ENCODE assay signal across 9 mouse cellular contexts in genomic region chr11:76456233-76456632, GRCm38 (mm10). TPM values are rescaled to one million over a fixed set of nuclear protein-coding genes. Genes with fewer than 3 reads are reported as not detected.
DNase-seq lines count a peak whose midpoint lies in the region; ATAC-seq and TF ChIP-seq lines count a peak whose summit lies in the region.
"Had no signal": no experiment of that assay in that cellular context is flagged by ENCODE, and none has a peak within 500 bp of the region (broad histone marks: within the 10 kb centered on the region; RNA-seq: fewer than 3 reads in every experiment).

No protein-coding gene starts in this region.

- peaks cover 69% of the 10 kb centered on the region for H3K36me3 ChIP-seq in heart, embryonic 10.5 days
- H3K36me3 ChIP-seq in kidney, embryonic 16.5 days (ENCODE audit: insufficient read depth, low read length), result peaks cover 43% of the 10 kb centered on the region
- no peaks in the 10 kb centered on the region for H3K36me3 ChIP-seq in liver, adult 2 months (ENCODE audit: control insufficient read depth, insufficient read depth, low read length)
- H3K36me3 ChIP-seq in stomach, embryonic 14.5 days (ENCODE audit: control insufficient read depth, insufficient read depth, low read length), result peaks cover 49% of the 10 kb centered on the region

- H3K4me3 ChIP-seq in embryonic fibroblast, embryonic 13.5 days (ENCODE audit: insufficient read depth, low read length), result no peak overlapping the region
- no peak overlapping the region for H3K4me3 ChIP-seq in heart, embryonic 10.5 days
- H3K4me3 ChIP-seq in kidney, embryonic 16.5 days (ENCODE audit: low read length), result no peak overlapping the region
- no peak overlapping the region for H3K4me3 ChIP-seq in liver, adult 2 months (ENCODE audit: insufficient read depth, low read depth, low read length)
- no peak overlapping the region for H3K4me3 ChIP-seq in stomach, embryonic 14.5 days (ENCODE audit: low read depth, low read length)
- H3K4me3 ChIP-seq: embryonic facial prominence, embryonic 12.5 days had no signal

- peak; percentile 87 for DNase-seq in CD4-positive helper T cell, adult 2 months (ENCODE audit: low read depth, low spot score)
- peak; percentile 65 to 74 for DNase-seq in adrenal gland, postnatal 4 days (ENCODE audit: low spot score in 2 of 2)
- peak; percentile 90 for DNase-seq in heart, embryonic 10.5 days (ENCODE audit: low spot score)
- DNase-seq in liver, adult 2 months (ENCODE audit: extremely low read depth, low read depth, low spot score), result peak; percentile 24
- peak; percentile 90 for DNase-seq in neural tube, embryonic 10.5 days (ENCODE audit: extremely low spot score, low spot score)

- TF ChIP-seq CTCF in embryonic fibroblast, embryonic 13.5 days (IDR thresholded peaks at IDR 0.05; ENCODE audit: borderline replicate concordance, insufficient read depth, low read length), result peak; percentile 82
- TF ChIP-seq CTCF in liver, adult 2 months (IDR thresholded peaks at IDR 0.05; ENCODE audit: low read depth, low read length), result peak; percentile 98

- no peak overlapping the region for H3K4me2 ChIP-seq in kidney, embryonic 16.5 days (replicated peaks; ENCODE audit: low read depth, low read length)
- no peak overlapping the region for H3K4me2 ChIP-seq in stomach, embryonic 14.5 days (replicated peaks; ENCODE audit: low read depth, low read length)
- H3K4me2 ChIP-seq: embryonic facial prominence, embryonic 12.5 days had no signal

- no peaks in the 10 kb centered on the region for H3K4me1 ChIP-seq in embryonic fibroblast, embryonic 13.5 days (ENCODE audit: control insufficient read depth, insufficient read depth, low read length)
- peaks cover 14% of the 10 kb centered on the region for H3K4me1 ChIP-seq in heart, embryonic 10.5 days
- peaks cover 11% of the 10 kb centered on the region for H3K4me1 ChIP-seq in kidney, embryonic 16.5 days (ENCODE audit: insufficient read depth, low read length)
- no peaks in the 10 kb centered on the region for H3K4me1 ChIP-seq in liver, adult 2 months (ENCODE audit: control insufficient read depth, insufficient read depth, low read length)
- peaks cover 4% of the 10 kb centered on the region; the same call in 1 of the 2 replicates for H3K4me1 ChIP-seq in stomach, embryonic 14.5 days (ENCODE audit: control insufficient read depth, insufficient read depth, low read length)
- H3K4me1 ChIP-seq: embryonic facial prominence, embryonic 12.5 days had no signal

- no peak for TF ChIP-seq POLR2A in embryonic fibroblast, embryonic 13.5 days (IDR thresholded peaks at IDR 0.05; ENCODE audit: low read depth, low read length)
- no peak for TF ChIP-seq POLR2A in liver, adult 2 months (IDR thresholded peaks at IDR 0.05; ENCODE audit: extremely low read depth, insufficient read depth, low read length)

- peak; percentile 69 for ATAC-seq in kidney, embryonic 16.5 days (ENCODE audit: low FRiP score, low TSS enrichment)
- ATAC-seq in stomach, embryonic 14.5 days (ENCODE audit: insufficient number of reproducible peaks, insufficient read depth, low FRiP score, low read depth), result peak; percentile 59; the same call in 1 of the 2 replicates

- no peak overlapping the region for H3K9ac ChIP-seq in kidney, embryonic 16.5 days (replicated peaks; ENCODE audit: low read length)
- H3K9ac ChIP-seq in liver, adult 2 months (ENCODE audit: low read depth, low read length), result no peak overlapping the region
- H3K9ac ChIP-seq in stomach, embryonic 14.5 days (replicated peaks; ENCODE audit: low read depth, low read length), result no peak overlapping the region
- H3K9ac ChIP-seq: embryonic facial prominence, embryonic 12.5 days had no signal

- H3K27ac ChIP-seq in embryonic fibroblast, embryonic 13.5 days (ENCODE audit: insufficient read depth, low read length), result no peak overlapping the region
- H3K27ac ChIP-seq in heart, embryonic 10.5 days, result no peak overlapping the region
- H3K27ac ChIP-seq in kidney, embryonic 16.5 days (ENCODE audit: low read length), result no peak overlapping the region
- no peak overlapping the region for H3K27ac ChIP-seq in liver, adult 2 months (replicated peaks; ENCODE audit: insufficient read depth, low read depth, low read length)
- no peak overlapping the region for H3K27ac ChIP-seq in stomach, embryonic 14.5 days (ENCODE audit: low read length)

- 19% methylated on average over 6 of the region's 6 CpGs for WGBS in heart, embryonic 10.5 days
- 21% methylated on average over 6 of the region's 6 CpGs for WGBS in kidney, embryonic 16.5 days
- WGBS in liver, adult 2 months, result 26% methylated on average over 6 of the region's 6 CpGs
- WGBS in stomach, embryonic 14.5 days, result 11% methylated on average over 6 of the region's 6 CpGs

- H3K79me2 ChIP-seq in liver, adult 2 months (ENCODE audit: control insufficient read depth, insufficient read depth, low read length), result no peaks in the 10 kb centered on the region

- H3K9me3 ChIP-seq in heart, embryonic 10.5 days, result no peaks in the 10 kb centered on the region
- H3K9me3 ChIP-seq in kidney, embryonic 16.5 days (ENCODE audit: low read length), result no peaks in the 10 kb centered on the region
- H3K9me3 ChIP-seq in stomach, embryonic 14.5 days (ENCODE audit: control insufficient read depth, low read depth, low read length), result no peaks in the 10 kb centered on the region
- H3K9me3 ChIP-seq: embryonic facial prominence, embryonic 12.5 days had no signal

- H3K27me3 ChIP-seq in heart, embryonic 10.5 days (ENCODE audit: insufficient read depth, poor library complexity, severe bottlenecking), result no peaks in the 10 kb centered on the region
- no peaks in the 10 kb centered on the region for H3K27me3 ChIP-seq in kidney, embryonic 16.5 days (ENCODE audit: insufficient read depth, low read length)
- no peaks in the 10 kb centered on the region for H3K27me3 ChIP-seq in liver, adult 2 months (ENCODE audit: control insufficient read depth, insufficient read depth, low read length)
- H3K27me3 ChIP-seq in stomach, embryonic 14.5 days (ENCODE audit: control insufficient read depth, insufficient read depth, low read length), result no peaks in the 10 kb centered on the region
- H3K27me3 ChIP-seq: embryonic facial prominence, embryonic 12.5 days had no signal

RNA-seq across cellular contexts. Expression of gene Timm22, which starts 49.5 kb away (rescaled TPM):
- 10 to 100 TPM; 46.5 to 52.9 TPM for total RNA-seq in adrenal gland, postnatal 4 days (2021)
- 28.2 and 35.5 TPM in 2 replicates for polyA plus RNA-seq in embryonic fibroblast, embryonic 13.5 days (2011; ENCODE audit: insufficient read length, low read depth, missing spikeins)
- polyA plus RNA-seq in heart, embryonic 10.5 days (2016; fragmentation: Nextera tagmentation; extraction: Ambion mirVana), result 120 and 129 TPM in 2 replicates
- 106 and 112 TPM in 2 replicates for polyA plus RNA-seq in kidney, embryonic 16.5 days (2015; fragmentation: Nextera tagmentation; extraction: Ambion mirVana)
- total RNA-seq in liver, adult 2 months (2014; rRNA removed), result 7.9 and 12.4 TPM in 2 replicates
- polyA plus RNA-seq in liver, adult 2 months (2012; rRNA removed), result 6.0 and 7.5 TPM in 2 replicates
- 115 and 117 TPM in 2 replicates for polyA plus RNA-seq in stomach, embryonic 14.5 days (2014; fragmentation: Nextera tagmentation; extraction: Ambion mirVana)

RNA-seq across cellular contexts. Expression of gene Nxn, which starts 57.3 kb away (rescaled TPM):
- 10 to 100 TPM; 26.4 to 28.3 TPM for total RNA-seq in adrenal gland, postnatal 4 days (2021)
- polyA plus RNA-seq in embryonic fibroblast, embryonic 13.5 days (2011; ENCODE audit: insufficient read length, low read depth, missing spikeins), result 135 and 156 TPM in 2 replicates
- 27.9 and 34.5 TPM in 2 replicates for polyA plus RNA-seq in heart, embryonic 10.5 days (2016; fragmentation: Nextera tagmentation; extraction: Ambion mirVana)
- polyA plus RNA-seq in kidney, embryonic 16.5 days (2015; fragmentation: Nextera tagmentation; extraction: Ambion mirVana), result 26.9 and 29.5 TPM in 2 replicates
- 1.0 and 2.2 TPM in 2 replicates for total RNA-seq in liver, adult 2 months (2014; rRNA removed)
- 1.3 and 1.6 TPM in 2 replicates for polyA plus RNA-seq in liver, adult 2 months (2012; rRNA removed)
- 50.4 and 50.5 TPM in 2 replicates for polyA plus RNA-seq in stomach, embryonic 14.5 days (2014; fragmentation: Nextera tagmentation; extraction: Ambion mirVana)

Comparison
In these comparisons a context has a peak if more than half of its experiments do, and no peak if none do; other contexts are left out.
1. DNase-seq: peak in every context shown above with its lines; median percentile 90 in heart, embryonic 10.5 days; 90 in neural tube, embryonic 10.5 days; 87 in CD4-positive helper T cell, adult 2 months; 70 in adrenal gland, postnatal 4 days; 24 in liver, adult 2 months.
2. RNA of gene Nxn, which starts 57.3 kb away (polyA plus RNA-seq): 135 to 156 TPM in embryonic fibroblast, embryonic 13.5 days, 50.4 to 50.5 TPM in stomach, embryonic 14.5 days, 27.9 to 34.5 TPM in heart, embryonic 10.5 days and 26.9 to 29.5 TPM in kidney, embryonic 16.5 days; 1.3 to 1.6 TPM in liver, adult 2 months; every median in the first group is over 10 times any median in the second.